Mouse (Mus musculus) liver, adult 2 months (tissue): ENCODE results near the gene Rbfox3.

Source experiments
- CTCF ChIP-seq: fragments of 200-500 bp; IDR thresholded peaks from 2 replicates; pipeline ENCODE4 v1.5.1; 2011; ENCODE audit warnings: low read depth, low read length, control low read depth
- POLR2A ChIP-seq: fragments of 200-500 bp; IDR thresholded peaks from 2 replicates; pipeline ENCODE4 v1.6.1; 2011; ENCODE audit warnings: low read length, control low read depth; ENCODE audit not compliant: insufficient read depth; ENCODE audit errors: extremely low read depth

- TF ChIP-seq CTCF (no peak), POLR2A (no peak)
Measured at GRCm38 (mm10) chr11:118558193-118558592, 353.2 kb downstream of the Rbfox3 start.
